Mouse (Mus musculus) yolk sac, embryonic 10.5 days (tissue): ENCODE measurements around the gene Dennd6b.

Source experiments
- DNase-seq: peaks from one replicate; pipeline ENCODE4 v3.0.0-alpha.2; 2017; ENCODE audit warnings: low spot score

Dennd6b gene

DNA sequence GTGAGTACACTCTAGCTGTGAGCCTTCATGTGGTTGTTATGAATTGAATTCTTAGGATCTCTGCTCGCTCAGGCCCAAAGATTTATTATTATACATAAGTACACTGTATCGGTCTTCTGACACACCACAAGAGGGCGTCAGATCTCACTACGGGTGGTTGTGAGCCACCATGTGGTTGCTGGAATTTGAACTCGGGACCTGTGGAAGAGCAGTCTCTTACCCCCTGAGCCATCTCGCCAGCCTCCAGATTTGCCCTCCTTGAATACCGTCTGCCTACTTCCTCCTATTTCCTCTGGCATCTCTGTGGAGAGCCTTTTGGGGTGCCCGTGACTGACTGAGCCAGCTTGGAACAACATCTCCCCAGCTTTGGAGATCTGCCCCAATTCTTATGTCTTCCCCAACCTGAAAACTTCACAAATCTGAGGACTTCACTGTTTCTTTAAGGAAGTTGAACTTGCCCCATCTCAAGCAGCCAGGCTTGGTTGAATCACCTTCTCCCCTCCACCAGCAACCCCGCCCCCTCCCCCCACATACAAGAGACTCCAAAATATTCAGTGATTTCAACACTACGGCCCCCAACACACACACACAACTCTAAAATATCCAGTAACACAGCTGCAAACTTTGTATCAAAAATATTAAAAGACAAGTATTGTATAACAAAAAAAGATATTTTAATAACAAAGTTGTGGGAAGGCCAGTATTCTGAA is 14.6 kb downstream of the Dennd6b start:
- DNase-seq, result no peak

DNA sequence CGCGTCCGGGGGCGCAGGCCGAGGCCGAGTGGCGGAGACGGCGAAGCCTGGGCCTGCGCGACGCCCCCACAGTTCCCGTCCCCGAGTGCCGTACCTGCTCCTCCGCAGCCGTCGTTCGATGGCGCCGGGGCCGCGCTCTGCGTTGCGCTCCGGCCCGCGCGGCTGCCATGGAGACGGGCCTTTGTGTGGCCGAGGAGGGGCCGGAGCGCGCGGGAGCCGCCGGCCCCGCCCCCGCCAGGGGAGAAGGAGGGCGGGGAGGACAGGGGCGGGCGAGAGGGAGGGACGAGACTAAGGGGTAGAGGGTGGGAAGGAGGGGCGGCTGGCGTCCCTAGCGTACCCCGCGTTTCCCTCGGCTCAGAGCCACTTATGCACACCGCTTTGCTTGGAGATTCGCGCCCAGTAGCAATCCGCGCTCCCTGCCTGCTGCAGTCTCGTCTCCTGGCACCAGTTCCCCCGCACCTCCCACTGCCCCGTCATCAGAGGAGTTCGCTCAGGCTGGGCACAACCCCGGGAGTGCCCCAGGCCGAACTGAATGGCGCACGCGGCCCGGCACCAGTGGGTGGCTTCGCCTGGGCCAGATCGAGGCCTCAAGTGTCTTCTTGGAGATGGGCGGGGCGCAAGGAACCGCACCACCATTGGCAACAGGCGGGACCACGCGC is 15.6 kb downstream of the Dennd6b start, which contains the start of gene Plxnb2:
Plxnb2 (minus strand) TSS at position 218 of the 659 bp plus-strand sequence.
- DNase-seq, result peak; percentile 90

DNA sequence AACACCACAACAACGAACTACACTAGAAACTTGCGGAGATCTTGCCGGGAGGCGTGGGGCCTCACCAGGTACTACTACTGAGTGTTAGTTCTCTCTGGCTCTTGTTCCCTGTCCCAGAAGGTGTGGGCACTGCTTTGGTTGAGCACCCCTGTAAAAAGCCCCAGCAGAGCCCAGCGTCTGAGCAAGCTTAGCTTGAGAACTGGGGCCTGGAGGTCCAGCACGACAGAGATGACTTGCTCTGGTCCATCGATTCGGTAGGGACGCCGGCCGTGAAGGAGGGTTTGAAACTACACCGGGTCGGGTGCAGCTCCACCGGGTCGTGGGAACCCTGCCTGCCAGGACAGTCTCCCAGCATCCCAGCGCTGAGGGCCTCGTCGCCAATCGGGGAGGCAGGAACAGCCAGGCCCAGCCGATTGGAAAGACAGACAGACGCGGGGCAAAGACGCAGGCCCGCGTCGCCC is 16.2 kb downstream of the Dennd6b start:
- DNase-seq, result no peak

DNA sequence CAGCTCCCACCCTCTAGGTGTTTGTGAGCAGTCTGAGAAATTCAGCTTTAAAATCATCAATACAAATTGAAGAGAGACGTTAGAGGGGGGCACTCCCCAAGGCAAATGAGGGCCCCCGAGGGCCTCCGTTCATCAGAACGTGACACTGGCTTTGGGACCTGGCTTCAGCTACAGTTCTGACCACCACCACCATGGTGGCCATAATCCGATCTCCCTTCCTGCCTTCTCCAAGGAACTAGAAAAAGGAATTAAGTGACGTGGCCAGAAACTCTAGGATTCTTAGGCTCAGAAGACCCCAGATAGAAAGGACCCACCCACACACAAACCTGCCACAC is 16.7 kb downstream of the Dennd6b start:
- DNase-seq, result no peak

DNA sequence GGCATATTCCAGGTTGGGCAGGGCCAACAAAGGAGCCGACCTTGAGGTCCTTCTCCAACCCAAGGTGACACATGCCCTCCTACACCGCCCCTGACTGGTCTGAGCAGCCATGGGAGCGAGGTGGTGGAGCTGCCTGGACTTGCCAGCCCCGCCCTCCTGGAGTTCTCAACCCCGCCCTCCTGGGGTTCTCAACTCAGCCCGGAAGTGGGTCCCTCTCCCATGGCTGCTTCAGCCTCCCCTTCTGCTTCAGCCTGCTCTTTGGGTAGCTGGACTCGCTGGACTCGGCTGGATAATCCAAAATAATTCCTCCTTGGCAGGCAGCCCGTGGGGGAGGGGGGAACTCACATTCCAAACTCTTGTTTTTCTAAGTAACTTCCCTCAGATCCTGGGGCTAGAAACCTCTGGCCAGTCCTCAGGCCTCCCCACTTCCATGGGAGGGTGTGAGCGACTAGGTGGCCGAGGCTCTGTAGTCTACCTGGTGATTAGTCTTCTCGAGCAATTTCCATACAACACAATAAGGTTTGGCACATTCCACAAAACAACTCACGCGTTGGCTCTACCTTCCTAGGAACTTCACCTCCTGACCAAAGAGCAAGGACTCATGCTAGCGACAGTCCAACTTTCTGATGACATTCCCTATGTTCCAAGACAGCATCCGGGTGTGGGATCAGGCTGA is 17.2 kb downstream of the Dennd6b start:
- DNase-seq, result peak; percentile 92

DNA sequence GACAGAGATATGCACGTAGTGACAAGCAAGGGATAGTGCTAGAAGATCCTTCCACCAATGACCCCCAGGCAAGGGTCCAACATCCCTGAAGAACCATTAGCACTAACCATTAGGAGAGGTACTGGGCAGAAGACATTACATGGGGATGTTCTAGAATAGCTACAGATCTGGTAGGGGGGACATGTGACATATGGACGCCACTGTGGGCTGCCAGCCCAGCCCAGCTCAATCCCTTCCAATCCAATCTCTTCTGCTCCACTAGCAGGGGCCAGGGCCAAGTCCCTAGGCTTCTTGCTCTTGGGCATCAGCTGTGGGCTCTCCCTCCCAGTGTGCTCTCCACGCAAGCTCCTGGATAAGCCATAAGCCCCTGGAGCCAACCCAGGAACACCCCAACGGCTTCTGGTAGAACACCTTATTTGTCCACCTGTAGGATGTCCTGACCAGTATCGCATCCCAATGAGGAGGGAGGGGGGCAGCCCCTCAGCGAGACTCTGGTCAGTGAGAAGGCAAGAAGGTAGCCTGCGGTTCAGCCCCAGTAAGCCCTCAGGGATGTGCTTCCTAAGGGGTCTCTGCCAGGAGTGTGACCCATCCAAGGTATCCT is 17.9 kb downstream of the Dennd6b start:
- no peak for DNase-seq

DNA sequence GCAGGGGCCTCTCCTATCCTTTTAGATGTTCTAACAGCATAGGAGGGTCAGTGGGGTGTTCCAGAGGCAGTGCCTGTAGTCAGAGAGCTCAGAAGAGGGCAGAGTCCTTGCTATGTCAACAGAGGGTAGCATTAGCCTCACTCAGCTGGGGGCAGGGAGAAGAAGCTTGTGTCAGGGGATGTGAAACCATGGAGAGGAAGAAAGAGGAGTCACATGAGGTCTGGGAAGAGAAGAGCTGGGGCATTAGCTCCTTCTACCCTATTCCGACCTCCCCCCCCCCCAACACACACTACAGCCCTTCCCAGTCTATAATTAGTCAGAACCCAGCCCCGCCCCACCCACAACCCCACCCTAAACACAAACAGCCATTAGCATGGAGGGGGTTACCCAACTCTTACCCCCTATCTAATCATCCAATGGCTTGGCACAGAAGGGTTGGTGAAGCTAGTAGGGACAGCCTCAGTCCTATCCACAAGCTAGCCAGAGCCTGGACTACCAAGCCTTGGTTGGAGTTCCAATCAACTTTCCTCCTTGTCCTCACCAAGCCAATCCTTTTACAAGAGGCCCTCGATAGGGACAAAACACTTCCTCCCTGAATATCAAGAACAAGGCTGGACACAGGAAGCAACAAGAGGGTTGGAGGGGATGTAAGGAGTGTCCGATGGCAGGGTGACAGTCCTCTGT is 18.6 kb downstream of the Dennd6b start:
- DNase-seq, result peak; percentile 85

DNA sequence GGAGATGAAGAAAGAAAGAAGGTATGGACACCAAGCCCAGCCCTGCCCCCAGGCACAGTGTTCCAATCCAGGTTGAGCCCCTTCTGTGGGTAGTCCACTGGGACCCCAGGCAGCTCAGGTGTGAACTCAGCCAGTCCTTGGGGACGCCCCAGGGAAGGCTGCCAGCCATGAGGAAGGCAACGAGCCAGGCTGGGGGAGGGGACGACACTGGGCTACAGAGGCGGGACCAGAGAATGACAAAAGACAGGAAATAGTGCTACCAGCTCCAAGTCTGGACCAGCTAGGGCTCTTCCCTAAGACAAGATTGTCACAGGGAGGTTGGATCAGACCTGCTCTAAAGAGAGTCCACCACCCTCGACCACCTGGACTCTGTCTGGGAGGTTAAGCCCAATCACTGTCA is 19.2 kb downstream of the Dennd6b start:
- DNase-seq, result peak; percentile 72

DNA sequence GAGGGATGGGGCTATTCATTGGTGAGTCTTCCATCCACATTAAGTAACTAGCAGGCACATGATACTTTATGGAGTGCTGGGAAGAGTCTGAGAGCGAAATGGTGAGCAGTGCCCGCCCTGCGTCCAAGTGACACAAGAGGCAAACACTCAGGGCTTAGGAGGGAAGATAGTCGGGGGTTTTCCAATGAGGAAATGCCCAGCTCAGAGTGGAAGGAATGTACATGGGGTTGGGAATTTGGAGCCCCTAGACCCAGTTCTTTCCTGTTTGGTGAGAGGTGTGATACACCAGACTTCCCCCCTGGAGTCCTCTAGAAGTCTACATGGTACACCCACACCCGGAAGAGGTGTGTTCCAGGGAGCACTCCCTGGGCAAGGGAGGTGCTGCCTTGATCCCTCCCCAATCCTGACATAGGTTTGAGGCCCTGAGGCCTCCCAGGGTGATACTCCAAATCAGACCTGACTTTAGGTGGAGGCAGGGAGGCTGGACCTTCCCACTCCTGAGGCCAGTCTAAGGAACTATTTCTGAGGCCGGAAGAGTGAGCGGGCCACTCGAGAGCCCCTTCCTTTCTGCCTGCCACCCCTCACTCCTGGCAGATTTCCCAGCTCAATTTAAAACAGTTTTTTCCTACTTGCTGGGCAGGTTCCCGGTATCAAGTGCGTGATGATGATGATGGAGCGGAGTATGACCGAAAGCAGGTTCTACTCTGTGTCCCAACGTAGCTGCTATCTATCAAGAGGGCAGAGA is 20.7 kb downstream of the Dennd6b start:
- DNase-seq, result no peak

DNA sequence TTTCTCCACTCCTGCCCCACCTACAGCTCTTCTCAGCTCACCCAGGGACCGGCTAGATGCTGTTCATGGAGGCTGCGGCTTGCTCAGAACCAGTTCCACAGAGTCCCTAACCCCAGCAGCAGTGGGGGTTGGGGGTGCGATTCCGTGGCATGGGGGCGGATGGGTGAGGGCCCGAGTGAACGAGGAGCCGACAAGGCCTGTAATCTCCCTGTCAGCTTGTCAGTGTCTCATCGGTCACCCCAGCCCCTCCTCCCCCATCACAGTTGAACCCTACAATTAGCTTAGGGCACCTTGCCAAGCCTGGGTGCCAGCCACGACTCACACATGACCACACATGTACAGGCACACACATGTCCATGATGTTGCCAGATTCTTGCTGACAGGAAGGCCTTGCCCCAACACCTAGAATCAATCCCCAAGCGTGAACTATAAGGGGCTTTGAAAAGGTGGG is 21.4 kb downstream of the Dennd6b start:
- DNase-seq, result no peak

DNA sequence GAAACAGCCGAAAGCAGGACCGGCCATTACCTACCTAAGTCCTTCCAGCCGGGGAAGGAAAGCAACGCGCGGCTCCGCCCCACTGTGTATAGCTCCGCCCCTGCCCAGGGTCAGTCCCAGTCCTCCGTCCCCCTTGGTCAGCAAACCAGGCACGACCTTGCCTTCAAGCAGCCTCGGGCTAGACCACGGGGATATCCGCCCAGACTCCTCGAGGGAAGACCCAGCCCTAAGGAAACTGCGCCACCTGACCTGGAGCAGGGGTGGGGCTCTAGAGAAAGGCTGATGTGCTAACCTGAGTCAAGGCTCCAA is 22.4 kb downstream of the Dennd6b start:
- peak; percentile 95 for DNase-seq

DNA sequence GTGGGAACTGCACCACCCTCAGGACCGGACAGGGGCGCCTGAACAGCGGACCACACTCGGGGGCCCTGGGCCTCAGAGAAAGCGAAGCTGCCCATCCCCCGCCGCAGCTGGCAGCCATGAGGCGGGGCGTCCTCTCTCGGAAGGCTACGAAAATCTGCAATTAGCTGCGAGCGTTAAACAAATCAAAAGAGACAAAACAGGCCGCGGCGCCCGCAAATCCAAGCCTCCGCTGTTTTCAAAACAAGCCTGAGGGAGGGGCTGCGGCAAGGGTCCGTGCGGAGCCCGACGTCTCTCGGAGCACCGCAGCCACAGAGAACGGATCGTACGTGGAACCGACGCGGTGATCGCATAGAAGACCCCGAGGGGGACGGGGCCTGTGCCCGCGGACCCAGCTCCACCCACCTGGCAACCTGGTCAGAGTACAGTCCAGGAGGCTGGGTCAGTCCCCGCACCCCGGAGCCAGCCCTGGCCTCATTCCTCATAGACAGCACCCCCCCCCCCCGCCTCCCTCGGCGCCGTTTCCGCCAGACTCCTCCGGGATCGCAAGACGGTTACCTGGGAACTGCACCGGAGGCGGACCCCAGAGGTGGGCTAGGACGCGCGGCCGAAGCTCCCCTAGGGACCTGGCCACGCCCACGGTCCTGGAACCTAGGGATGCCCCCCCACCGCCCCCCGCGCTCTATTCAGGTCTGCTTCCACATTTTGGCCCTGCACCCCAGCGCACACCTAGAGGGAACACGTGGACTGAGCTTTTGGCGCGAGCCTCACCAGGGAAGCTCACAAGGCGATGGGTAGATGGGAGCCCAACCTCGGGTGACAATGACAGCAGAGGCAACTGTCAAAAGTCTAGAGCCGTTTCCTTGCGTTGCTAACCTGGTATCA is 23.0 kb downstream of the Dennd6b start:
- DNase-seq, result peak; percentile 69

DNA sequence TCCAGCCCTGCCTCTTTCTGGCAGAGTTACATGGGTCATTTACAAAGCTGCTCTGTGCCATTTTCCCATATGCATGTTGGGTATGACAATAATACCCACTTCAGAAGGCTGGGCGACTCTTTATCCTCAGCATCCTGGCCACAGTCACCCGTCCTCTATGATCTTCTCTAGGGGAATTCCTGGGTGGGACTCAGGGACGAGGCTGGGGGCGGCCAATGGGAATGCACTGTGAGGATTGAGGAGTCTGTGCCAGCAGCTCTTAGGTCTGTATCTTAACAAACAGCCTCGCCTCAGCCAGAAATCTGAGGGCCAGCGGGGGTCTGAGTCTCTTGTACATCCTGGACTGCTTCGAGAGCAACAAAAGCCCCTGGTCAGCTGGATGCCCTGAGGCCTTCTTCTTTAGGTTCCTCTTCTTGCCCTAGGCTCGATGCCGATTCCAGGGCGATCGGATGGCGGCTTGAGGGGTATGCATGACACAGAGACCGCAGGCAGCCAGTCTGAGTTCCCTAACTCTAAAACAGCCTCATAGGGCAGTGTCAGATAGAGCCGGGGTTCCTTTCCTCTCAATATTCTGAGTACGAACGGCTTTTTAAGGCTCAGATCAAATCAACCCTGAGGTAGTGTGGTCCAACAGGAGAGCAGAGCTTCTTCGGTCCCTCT is 23.9 kb downstream of the Dennd6b start:
- no peak for DNase-seq

DNA sequence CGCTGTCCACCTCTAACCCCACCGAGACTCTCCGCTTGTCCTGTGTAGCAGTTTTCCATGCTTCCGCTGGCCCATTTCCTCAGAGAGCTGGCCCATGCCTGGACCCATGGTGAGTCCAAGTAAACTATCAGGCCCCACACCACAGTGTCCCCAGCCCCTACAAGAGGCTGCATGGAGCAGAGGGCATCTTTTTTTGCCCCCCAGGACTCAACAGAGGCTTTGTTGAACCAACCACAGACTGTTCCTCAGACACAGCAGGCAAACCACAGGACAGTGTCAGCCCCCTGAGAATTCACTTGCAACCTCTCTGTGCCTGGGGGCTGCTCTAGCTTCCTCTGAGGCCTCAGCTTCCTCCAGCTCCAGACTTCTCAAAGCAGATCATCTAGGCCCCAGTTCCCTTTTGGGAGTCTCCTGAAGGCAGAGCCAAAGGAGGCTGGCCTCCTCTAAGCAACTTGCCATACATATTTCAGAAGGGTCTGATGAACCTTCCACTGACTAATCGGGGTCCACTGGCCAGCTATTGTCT is 24.7 kb downstream of the Dennd6b start:
- no peak for DNase-seq

DNA sequence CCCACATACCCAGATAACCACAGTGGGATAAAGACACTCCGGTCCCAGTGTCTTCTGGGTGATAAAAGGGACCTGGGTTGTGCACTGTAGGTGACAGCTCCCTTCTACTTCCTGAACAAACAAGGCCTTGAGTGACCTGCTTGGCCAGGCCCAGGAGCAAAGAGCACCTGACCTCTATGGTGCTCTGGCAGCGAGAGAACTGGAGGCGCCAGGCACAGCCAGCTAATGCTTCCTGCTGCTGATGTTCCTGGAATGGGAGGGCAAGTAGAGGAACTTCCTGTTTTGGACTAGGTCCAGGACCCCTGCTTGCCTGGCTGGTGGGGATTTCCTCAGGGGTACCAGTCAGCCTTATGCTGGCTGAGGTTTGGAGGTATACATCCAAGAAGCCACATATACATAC is 26.2 kb downstream of the Dennd6b start:
- peak; percentile 76 for DNase-seq

DNA sequence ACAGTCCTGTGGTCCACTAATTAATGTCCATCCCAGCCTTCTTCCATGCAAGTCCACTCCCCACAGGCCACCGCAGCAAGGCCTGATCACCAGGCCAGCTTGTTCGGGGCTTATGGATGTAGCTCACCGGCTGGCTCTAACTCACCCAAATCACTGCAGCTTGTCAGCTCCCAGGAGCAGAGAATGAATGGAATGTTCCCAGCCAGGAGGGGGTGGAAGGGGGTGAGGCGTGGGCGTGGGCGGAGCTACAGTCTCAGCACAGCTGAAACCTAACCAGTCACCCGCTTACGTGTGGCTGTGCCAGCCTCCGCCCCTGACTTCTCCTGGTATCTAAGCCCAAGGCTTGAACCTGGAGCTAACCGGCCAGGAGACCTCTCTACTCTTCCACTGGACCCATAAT is 26.9 kb downstream of the Dennd6b start:
- peak; percentile 90 for DNase-seq

DNA sequence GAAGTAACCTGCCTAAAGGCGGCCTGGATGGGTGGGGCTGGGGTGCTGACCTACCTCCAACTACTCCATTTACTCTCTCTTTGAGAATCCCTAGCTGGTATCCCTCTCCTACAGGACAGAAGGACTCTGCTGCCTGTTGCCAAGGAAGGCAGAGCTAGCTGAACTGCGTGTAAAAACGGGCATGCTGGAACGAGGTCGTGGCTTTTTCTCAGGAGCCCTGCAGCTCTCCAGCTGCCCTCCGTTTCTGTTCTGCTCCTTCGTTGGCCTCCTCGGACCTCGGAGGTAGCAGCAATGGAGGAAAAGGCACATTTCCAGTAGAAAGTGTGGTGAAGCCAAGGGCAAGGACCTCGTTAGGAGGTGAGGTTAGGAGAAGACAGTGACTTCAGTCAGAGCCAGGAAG is 27.4 kb downstream of the Dennd6b start:
- no peak for DNase-seq

DNA sequence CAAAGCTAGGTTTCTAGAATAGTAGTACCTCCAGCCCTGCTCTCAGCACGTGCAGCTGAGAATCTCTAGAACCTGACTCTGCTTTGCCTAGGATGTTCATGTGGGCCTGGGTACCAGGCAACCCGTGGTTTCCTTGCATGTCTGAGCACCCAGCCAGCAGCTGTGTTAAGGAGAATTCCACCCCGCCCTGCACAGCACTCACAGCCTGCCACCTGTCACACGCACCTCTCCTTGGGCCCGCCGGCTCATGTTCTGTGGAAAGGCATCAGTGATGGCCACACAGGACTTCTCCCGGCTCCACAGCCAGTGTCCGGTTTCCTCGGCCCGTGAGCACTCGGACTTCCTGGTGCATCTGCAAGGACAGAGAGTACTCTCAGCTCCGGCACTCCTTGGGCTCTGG is 30.8 kb downstream of the Dennd6b start:
- no peak for DNase-seq

DNA sequence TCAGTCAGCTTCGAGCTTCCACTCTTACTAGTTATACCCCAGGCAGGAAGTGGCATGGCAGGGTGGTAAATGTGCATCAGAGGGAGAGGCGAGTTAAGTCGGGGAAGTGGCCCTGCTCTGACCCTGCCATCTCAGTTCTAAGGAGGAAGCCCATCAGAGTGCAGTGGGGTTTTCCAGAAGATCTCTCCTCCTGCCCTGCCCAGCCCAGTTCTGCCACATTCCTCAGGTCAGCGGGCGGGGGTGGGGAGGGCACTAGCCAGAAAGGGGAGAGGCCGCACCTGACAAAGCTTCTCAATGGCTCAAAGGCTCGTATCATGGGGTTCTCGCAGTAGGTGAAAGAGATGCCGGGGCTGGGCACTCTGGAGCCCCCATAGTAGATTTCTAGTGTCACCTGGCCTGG is 34.9 kb downstream of the Dennd6b start:
- DNase-seq, result no peak

DNA sequence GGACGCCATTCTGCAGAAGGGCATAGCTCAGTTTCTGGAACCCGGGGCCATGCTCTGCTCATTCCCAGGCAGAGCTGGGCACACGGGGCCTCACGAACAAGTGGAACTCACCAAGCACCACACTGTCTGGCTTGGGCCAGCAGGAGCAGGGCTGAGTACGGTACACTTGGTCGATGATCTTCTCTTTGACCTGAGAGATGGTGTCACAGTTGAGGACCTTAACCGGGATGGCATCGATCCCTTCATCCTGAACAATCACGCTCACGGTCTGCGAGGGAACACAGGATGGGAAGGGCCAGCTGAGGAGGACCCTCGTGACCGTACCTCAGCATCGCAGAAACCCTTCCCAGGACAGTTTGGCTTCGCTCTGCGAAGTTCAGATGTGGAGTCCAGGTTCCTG is 37.8 kb downstream of the Dennd6b start:
- DNase-seq, result no peak
